ENCODE assay signal across 29 mouse cellular contexts in genomic region chr15:30562375-30562774, GRCm38 (mm10).
DNase-seq lines count a peak whose midpoint lies in the region; ATAC-seq and TF ChIP-seq lines count a peak whose summit lies in the region.
"Had no signal": no experiment of that assay in that cellular context is flagged by ENCODE, and none has a peak within 500 bp of the region (broad histone marks: within the 10 kb centered on the region; RNA-seq: fewer than 3 reads in every experiment).

No protein-coding gene starts in this region.

- 79% methylated on average over 5 of the region's 5 CpGs for WGBS in embryonic facial prominence, embryonic 14.5 days
- 80% methylated on average over 5 of the region's 5 CpGs for WGBS in embryonic facial prominence, embryonic 10.5 days
- 78% methylated on average over 5 of the region's 5 CpGs for WGBS in lung, embryonic 16.5 days
- 77% methylated on average over 5 of the region's 5 CpGs for WGBS in lung, postnatal 0 days
- 85% methylated on average over 5 of the region's 5 CpGs for WGBS in forebrain, embryonic 13.5 days
- WGBS in liver, postnatal 0 days (ENCODE audit: insufficient replicate concordance): 71% methylated on average over 5 of the region's 5 CpGs

- H3K36me3 ChIP-seq in embryonic facial prominence, embryonic 14.5 days (ENCODE audit: control insufficient read depth, insufficient read depth, low read length): no peaks in the 10 kb centered on the region
- H3K36me3 ChIP-seq in embryonic facial prominence, embryonic 10.5 days (replicated peaks): no peaks in the 10 kb centered on the region
- no peaks in the 10 kb centered on the region for H3K36me3 ChIP-seq in lung, embryonic 16.5 days (ENCODE audit: control insufficient read depth, insufficient read depth, low read length)
- H3K36me3 ChIP-seq in lung, postnatal 0 days (ENCODE audit: insufficient read depth, low read length): no peaks in the 10 kb centered on the region
- no peaks in the 10 kb centered on the region for H3K36me3 ChIP-seq in forebrain, embryonic 13.5 days (ENCODE audit: poor library complexity, severe bottlenecking)
- H3K36me3 ChIP-seq in liver, postnatal 0 days (replicated peaks; ENCODE audit: insufficient read depth, low read length): no peaks in the 10 kb centered on the region
- H3K36me3 ChIP-seq: heart, embryonic 10.5 days; heart, embryonic 15.5 days; limb, embryonic 12.5 days; midbrain, embryonic 12.5 days; neural tube, embryonic 12.5 days had no signal

- ATAC-seq in embryonic facial prominence, embryonic 14.5 days (ENCODE audit: low read depth): no peak
- ATAC-seq in lung, embryonic 16.5 days (ENCODE audit: low read depth): peak; percentile 15; the same call in 1 of the 2 replicates
- no peak for ATAC-seq in lung, postnatal 0 days
- no peak for ATAC-seq in forebrain, embryonic 13.5 days
- ATAC-seq in liver, postnatal 0 days: no peak
- ATAC-seq: forebrain, postnatal 0 days; hindbrain, embryonic 16.5 days had no signal

- TF ChIP-seq EP300 in lung, postnatal 0 days (IDR thresholded peaks at IDR 0.05): no peak
- no peak for TF ChIP-seq EP300 in liver, postnatal 0 days (IDR thresholded peaks at IDR 0.05; ENCODE audit: low read depth)

- TF ChIP-seq CTCF in lung, postnatal 0 days (IDR thresholded peaks at IDR 0.05): no peak
- TF ChIP-seq CTCF in liver, postnatal 0 days (IDR thresholded peaks at IDR 0.05; ENCODE audit: low read depth): no peak

- no peak overlapping the region for H3K27ac ChIP-seq in embryonic facial prominence, embryonic 14.5 days (replicated peaks; ENCODE audit: low read depth, low read length)
- no peak overlapping the region for H3K27ac ChIP-seq in embryonic facial prominence, embryonic 10.5 days (replicated peaks)
- H3K27ac ChIP-seq in lung, embryonic 16.5 days (ENCODE audit: low read length): no peak overlapping the region
- H3K27ac ChIP-seq in lung, postnatal 0 days (ENCODE audit: low read length): no peak overlapping the region
- no peak overlapping the region for H3K27ac ChIP-seq in forebrain, embryonic 13.5 days
- H3K27ac ChIP-seq in liver, postnatal 0 days (ENCODE audit: low read depth): no peak overlapping the region
- H3K27ac ChIP-seq: heart, embryonic 10.5 days; heart, embryonic 15.5 days; limb, embryonic 12.5 days; midbrain, embryonic 12.5 days; neural tube, embryonic 12.5 days had no signal

- no peak overlapping the region for H3K9ac ChIP-seq in embryonic facial prominence, embryonic 14.5 days (ENCODE audit: low read depth, low read length)
- H3K9ac ChIP-seq in lung, embryonic 16.5 days (ENCODE audit: low read length): no peak overlapping the region
- no peak overlapping the region for H3K9ac ChIP-seq in lung, postnatal 0 days (replicated peaks; ENCODE audit: low read depth)
- no peak overlapping the region for H3K9ac ChIP-seq in forebrain, embryonic 13.5 days
- H3K9ac ChIP-seq in liver, postnatal 0 days (replicated peaks): no peak overlapping the region
- H3K9ac ChIP-seq: forebrain, postnatal 0 days; heart, embryonic 15.5 days; limb, embryonic 12.5 days; midbrain, embryonic 12.5 days; neural tube, embryonic 12.5 days had no signal

- H3K4me1 ChIP-seq in embryonic facial prominence, embryonic 14.5 days (ENCODE audit: control insufficient read depth, insufficient read depth, low read length): no peaks in the 10 kb centered on the region
- no peaks in the 10 kb centered on the region for H3K4me1 ChIP-seq in embryonic facial prominence, embryonic 10.5 days
- H3K4me1 ChIP-seq in lung, embryonic 16.5 days (replicated peaks; ENCODE audit: control insufficient read depth, insufficient read depth, low read length): no peaks in the 10 kb centered on the region
- H3K4me1 ChIP-seq in lung, postnatal 0 days (ENCODE audit: insufficient read depth, low read depth, low read length): no peaks in the 10 kb centered on the region
- H3K4me1 ChIP-seq in forebrain, embryonic 13.5 days: no peaks in the 10 kb centered on the region
- no peaks in the 10 kb centered on the region for H3K4me1 ChIP-seq in liver, postnatal 0 days (ENCODE audit: insufficient read depth)
- H3K4me1 ChIP-seq: heart, embryonic 10.5 days; heart, embryonic 15.5 days; limb, embryonic 12.5 days; midbrain, embryonic 12.5 days; neural tube, embryonic 12.5 days had no signal

- no peaks in the 10 kb centered on the region for H3K9me3 ChIP-seq in embryonic facial prominence, embryonic 14.5 days (ENCODE audit: control insufficient read depth, low read length)
- H3K9me3 ChIP-seq in embryonic facial prominence, embryonic 10.5 days: no peaks in the 10 kb centered on the region
- H3K9me3 ChIP-seq in lung, embryonic 16.5 days (ENCODE audit: control insufficient read depth, low read length): no peaks in the 10 kb centered on the region
- no peaks in the 10 kb centered on the region for H3K9me3 ChIP-seq in lung, postnatal 0 days (ENCODE audit: low read length)
- no peaks in the 10 kb centered on the region for H3K9me3 ChIP-seq in forebrain, embryonic 13.5 days (replicated peaks)
- no peaks in the 10 kb centered on the region for H3K9me3 ChIP-seq in liver, postnatal 0 days (ENCODE audit: low read length)
- H3K9me3 ChIP-seq: heart, embryonic 10.5 days; heart, embryonic 15.5 days; limb, embryonic 12.5 days; midbrain, embryonic 12.5 days; neural tube, embryonic 12.5 days had no signal

- H3K4me2 ChIP-seq in embryonic facial prominence, embryonic 14.5 days (ENCODE audit: low read depth, low read length): no peak overlapping the region
- H3K4me2 ChIP-seq in lung, embryonic 16.5 days (ENCODE audit: low read depth, low read length): no peak overlapping the region
- no peak overlapping the region for H3K4me2 ChIP-seq in lung, postnatal 0 days (replicated peaks; ENCODE audit: low read depth, low read length)
- H3K4me2 ChIP-seq in forebrain, embryonic 13.5 days: no peak overlapping the region
- no peak overlapping the region for H3K4me2 ChIP-seq in liver, postnatal 0 days (ENCODE audit: low read depth, low read length)
- H3K4me2 ChIP-seq: heart, embryonic 15.5 days; limb, embryonic 12.5 days; liver, embryonic 11.5 days; midbrain, embryonic 12.5 days; neural tube, embryonic 12.5 days had no signal

- no peaks in the 10 kb centered on the region for H3K27me3 ChIP-seq in embryonic facial prominence, embryonic 14.5 days (replicated peaks; ENCODE audit: control insufficient read depth, insufficient read depth, low read length)
- no peaks in the 10 kb centered on the region for H3K27me3 ChIP-seq in embryonic facial prominence, embryonic 10.5 days (replicated peaks; ENCODE audit: low read depth, poor library complexity, severe bottlenecking)
- no peaks in the 10 kb centered on the region for H3K27me3 ChIP-seq in lung, embryonic 16.5 days (ENCODE audit: control insufficient read depth, insufficient read depth, low read depth, low read length)
- H3K27me3 ChIP-seq in lung, postnatal 0 days (replicated peaks; ENCODE audit: insufficient read depth, low read length): no peaks in the 10 kb centered on the region
- no peaks in the 10 kb centered on the region for H3K27me3 ChIP-seq in forebrain, embryonic 13.5 days
- no peaks in the 10 kb centered on the region for H3K27me3 ChIP-seq in liver, postnatal 0 days (ENCODE audit: insufficient read depth, low read length)
- H3K27me3 ChIP-seq: heart, embryonic 15.5 days; limb, embryonic 12.5 days; midbrain, embryonic 12.5 days; neural tube, embryonic 12.5 days had no signal

- no peak overlapping the region for H3K4me3 ChIP-seq in embryonic facial prominence, embryonic 14.5 days (ENCODE audit: low read depth, low read length)
- no peak overlapping the region for H3K4me3 ChIP-seq in embryonic facial prominence, embryonic 10.5 days
- no peak overlapping the region for H3K4me3 ChIP-seq in lung, embryonic 16.5 days (ENCODE audit: low read length)
- no peak overlapping the region for H3K4me3 ChIP-seq in lung, postnatal 0 days (ENCODE audit: low read depth, low read length)
- H3K4me3 ChIP-seq in forebrain, embryonic 13.5 days: no peak overlapping the region
- no peak overlapping the region for H3K4me3 ChIP-seq in liver, postnatal 0 days (ENCODE audit: low read depth, low read length)
- H3K4me3 ChIP-seq: heart, embryonic 10.5 days; heart, embryonic 15.5 days; limb, embryonic 12.5 days; midbrain, embryonic 12.5 days; myocyte; neural tube, embryonic 12.5 days had no signal

- DNase-seq in embryonic facial prominence, embryonic 14.5 days (ENCODE audit: low spot score): peak; percentile 8
- no peak for DNase-seq in embryonic facial prominence, embryonic 10.5 days (ENCODE audit: low spot score)
- DNase-seq in lung, postnatal 0 days (ENCODE audit: low spot score): no peak
- peak; percentile 5 for DNase-seq in forelimb bud, embryonic 11.5 days (ENCODE audit: low read depth, low spot score)
- DNase-seq in liver, postnatal 0 days: no peak
- DNase-seq: adrenal gland, postnatal 10 days; cerebellum, adult 11 months; cerebellum, adult 9-10 months; cerebellum, postnatal 36 days; forebrain, postnatal 0 days; gastrocnemius, postnatal 25 days; heart, adult 11 months; kidney, adult 18-20 months; kidney, postnatal 10 days; lung, adult 18-20 months; lung, postnatal 36 days; right cerebral cortex, adult 18-20 months; spleen, adult 18-20 months; thymus, postnatal 14 days had no signal

Comparison
In these comparisons a context has a peak if more than half of its experiments do, and no peak if none do; other contexts are left out.
1. DNase-seq: peak in embryonic facial prominence, embryonic 14.5 days (single experiment) and forelimb bud, embryonic 11.5 days (single experiment); none in embryonic facial prominence, embryonic 10.5 days (single experiment), lung, postnatal 0 days (single experiment) and liver, postnatal 0 days (single experiment).